Mouse (Mus musculus) T-helper 1 cell (primary cell): ENCODE measurements at regions not wholly inside any gene's neighbourhood (a gene's known extent, or its start where the extent isn't known, plus 50 kb on each side); places are given as distances from the start of the nearest gene placed in this dataset.

Source experiments
- in situ Hi-C: fragments of 300-600 bp; cut with MboI, MseI; formaldehyde crosslinking; loops from one replicate; pipeline ENCODE4 v1.15.1; 2025; ENCODE audit warnings: high pct_unique_total_duplicates

DNA sequence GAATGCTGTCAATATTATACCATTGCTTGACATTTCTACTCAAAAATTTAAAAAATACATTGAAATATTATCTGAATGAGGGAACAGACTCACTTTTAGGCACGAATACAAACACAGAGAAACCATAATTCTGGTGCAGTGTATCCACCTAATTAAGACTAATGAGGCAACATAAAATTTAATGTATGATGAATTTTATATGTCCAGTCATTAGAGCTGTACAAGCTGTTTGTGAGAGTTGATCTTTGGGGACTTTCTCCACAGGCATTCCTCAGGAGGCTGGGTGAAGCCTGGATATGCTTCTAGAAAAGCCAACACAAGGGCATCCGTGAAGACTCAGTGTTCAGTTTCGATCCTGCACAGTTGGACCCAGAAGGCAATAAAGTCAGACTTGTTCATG lies 394.6 kb upstream of the Zeb2 start:
- in situ Hi-C loops: no loop called here

DNA sequence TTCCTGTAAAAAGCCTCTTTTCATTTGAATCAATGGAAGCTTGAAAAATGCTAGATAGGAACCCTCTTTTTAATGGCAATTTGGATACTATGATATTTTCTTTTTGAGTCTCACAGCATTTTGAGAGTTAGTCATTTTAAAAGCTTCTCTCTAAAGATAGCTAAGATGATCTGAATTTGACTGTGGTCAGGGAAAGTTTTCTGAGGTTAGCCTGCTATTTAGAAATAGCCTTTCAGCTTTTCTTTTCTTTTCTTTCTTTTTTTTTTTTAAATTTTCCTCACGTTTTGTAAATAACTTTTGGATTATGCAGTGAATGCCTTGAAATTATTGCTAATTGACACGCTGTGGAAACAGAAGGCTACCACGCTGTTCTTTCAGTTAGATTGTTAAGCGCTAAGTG lies 387.3 kb upstream of the Zeb2 start:
- in situ Hi-C loops: no loop called here

DNA sequence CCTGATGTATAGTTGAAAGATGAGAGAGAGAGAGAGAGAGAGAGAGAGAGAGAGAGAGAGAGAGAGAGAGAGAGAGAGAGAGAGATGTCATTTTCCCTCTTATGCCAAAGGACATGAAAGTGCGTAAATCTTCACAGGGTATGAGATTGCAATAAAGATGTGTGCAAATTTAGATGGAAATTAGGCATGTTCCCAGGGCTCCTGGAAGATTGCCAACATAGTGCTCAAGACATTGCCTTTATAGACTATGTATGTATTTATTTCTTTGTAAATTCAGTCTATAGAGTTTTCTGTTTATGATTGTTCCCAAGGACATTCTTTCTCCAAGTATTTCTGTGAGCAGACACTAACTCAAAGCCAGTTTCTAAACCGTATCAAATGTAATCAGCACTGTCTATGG lies 376.5 kb upstream of the Zeb2 start:
- in situ Hi-C loops: no loop called here

DNA sequence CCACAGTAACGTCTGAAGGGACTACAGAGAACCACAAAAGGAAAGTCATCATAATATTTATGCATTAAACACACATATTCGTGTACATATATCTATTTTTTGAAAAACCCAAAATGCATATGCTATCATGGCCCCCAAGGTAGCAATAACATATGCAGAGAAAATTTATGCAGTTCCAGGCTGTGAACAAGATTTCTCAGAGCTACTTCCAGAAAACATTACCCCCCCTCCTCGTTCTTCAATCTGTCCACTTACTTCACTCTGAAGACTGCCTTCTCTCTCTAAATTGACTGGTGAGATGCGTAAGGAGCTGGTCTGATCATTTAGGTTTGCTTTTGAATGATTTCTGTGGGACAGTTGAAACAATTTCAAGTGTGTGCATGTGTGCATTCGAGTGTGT lies 369.3 kb upstream of the Zeb2 start:
- in situ Hi-C loops: no loop called here

DNA sequence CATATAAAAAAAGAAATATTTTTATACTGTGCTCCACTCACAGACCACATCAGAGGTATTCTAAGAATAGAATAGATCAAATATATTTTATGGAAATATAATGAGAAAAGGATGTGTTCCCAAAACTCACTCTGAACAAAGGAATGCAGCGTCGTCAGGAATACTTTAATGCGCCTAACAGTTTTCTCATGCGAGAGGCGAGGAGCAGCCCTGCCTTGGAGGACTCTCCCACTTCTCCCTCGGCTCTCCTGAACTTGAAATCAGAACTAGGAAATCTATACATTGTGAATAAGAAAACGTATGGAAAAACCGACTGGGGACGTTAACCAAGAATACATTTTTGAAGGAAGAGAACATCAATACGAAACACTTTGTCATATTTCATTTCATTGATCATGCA lies 368.3 kb upstream of the Zeb2 start:
- in situ Hi-C loops: no loop called here

DNA sequence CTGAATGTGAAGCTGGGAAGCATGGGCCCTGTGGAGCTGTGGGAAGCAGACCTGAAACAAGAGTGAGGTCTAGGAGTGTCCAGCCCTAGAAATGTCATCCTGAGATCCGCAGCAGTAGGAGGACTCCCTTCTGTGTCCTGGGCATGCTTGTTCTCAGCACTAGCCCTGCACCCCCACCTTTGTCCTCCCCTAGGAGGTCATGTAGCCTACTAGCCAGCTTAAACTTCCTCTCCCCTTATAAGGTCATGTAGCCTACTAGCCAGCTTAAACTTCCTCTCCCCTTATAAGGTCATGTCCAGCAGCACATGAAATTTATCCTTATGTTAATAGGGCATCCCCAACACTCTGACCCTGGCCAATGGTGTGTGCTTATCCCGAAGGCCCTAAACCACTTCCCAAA lies 363.5 kb upstream of the Zeb2 start:
- in situ Hi-C loops: no loop called here

DNA sequence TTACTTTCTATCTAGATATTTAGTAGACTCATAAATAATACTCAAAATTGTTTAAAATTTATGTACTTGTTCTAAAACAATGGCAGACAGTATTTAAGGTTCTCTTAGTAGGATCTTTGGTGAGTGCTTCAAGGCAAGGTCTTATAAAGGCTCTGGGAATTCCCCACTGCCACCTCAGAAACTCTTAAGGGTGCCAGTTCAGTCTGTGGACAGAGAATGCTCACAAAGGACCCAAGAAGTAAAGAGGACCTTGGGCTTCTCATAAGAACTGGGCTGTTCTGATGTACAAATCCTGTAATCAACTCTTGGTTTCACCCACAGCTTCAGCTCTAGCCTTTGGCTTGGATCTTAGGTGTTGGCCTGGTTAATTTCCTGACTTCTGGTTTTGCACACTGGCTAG lies 358.8 kb upstream of the Zeb2 start:
- in situ Hi-C loops: no loop called here

DNA sequence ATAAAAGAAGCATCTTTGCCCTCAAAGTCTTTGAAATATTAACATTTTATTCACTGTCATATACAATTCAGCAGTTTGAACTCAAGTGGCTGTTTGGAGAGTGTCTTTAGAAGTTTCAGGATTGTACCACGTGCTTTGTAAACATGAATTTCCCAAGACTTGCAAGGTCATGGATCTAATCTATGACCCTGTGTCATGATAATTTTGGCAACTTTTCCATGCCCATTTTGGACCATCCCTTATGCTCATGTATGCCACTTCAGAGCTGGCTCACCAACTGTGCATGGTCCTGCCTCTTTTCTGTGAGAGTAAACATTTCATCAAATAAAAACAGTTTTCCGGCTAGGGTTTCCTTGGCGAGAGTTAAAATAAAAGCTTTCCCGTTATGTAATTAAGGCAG lies 347.1 kb upstream of the Zeb2 start:
- in situ Hi-C loops: no loop called here

DNA sequence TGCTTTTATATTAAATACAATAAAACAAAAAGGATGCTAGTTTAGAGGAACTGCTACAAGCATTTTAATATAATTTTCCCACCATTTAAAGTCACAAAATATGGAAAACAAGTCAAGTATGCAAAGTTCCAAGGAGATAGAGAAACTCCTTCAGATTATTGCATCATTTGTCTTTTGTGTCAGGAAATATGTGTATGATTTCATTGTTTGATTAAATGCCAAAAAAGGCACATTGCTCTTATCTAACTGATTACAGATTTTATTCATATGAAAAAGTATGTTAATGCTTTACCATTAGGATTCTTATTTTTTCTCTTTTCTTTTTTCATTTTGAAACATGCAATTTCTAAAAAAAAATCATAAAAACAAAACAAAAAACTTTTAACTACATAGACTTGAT lies 342.2 kb upstream of the Zeb2 start:
- in situ Hi-C loops: no loop called here

DNA sequence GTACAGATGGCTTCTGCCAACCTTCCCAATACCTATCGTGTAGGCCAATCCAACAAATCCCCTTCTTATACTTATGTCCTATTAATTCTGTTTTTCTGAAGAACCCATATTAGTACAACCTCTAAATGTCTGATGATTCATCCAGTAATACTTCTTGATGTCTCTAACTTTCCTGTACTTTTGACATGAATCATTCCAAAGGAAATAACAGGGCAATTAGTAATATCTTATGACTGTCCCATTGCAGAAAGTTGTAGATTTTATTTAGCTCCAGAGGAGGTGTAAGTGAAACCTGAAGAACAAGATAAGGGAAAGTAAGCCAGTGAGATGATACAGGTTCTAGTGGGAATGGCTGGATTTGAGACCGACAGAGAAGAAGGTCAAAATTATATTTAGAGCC lies 337.6 kb upstream of the Zeb2 start:
- in situ Hi-C loops: no loop called here

DNA sequence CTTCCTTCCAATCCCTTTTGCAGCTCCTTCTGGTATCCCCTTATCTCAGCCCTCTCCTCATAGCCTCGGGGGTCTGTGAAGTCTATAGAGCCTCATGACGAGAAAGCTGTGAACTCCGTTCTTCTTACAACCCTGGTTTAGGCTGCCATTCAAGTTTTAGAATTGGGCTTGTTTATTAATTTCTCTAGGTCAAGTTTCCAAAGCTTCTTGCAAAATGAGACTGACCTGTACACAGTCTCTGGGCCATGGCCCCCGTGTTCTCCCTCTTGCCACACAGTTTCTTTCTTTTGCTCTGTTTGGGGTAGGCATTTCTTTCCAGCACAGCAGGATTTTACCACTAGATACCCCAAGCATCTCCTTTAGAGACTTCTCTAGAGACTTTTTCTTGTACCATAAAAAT lies 322.0 kb upstream of the Zeb2 start:
- in situ Hi-C loops: no loop called here

DNA sequence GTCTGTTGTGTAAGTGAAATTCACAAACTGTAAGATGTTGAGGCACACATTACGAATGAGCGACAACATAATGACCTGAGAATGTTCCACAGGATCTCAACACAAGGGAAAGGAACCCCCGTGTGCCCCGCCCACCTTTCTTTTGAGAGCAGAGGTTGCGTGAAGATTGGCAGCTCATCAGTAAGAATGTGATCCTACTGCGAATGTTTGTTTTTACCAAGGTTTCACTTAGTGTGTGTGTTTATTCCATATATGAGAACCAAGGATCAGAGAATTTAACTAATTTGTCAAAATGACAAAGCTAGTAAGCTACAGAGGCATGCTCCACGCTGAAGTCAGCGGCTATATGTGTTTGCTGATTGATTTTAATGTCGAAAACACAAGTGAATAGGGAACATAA lies 321.5 kb upstream of the Zeb2 start:
- in situ Hi-C loops: no loop called here

DNA sequence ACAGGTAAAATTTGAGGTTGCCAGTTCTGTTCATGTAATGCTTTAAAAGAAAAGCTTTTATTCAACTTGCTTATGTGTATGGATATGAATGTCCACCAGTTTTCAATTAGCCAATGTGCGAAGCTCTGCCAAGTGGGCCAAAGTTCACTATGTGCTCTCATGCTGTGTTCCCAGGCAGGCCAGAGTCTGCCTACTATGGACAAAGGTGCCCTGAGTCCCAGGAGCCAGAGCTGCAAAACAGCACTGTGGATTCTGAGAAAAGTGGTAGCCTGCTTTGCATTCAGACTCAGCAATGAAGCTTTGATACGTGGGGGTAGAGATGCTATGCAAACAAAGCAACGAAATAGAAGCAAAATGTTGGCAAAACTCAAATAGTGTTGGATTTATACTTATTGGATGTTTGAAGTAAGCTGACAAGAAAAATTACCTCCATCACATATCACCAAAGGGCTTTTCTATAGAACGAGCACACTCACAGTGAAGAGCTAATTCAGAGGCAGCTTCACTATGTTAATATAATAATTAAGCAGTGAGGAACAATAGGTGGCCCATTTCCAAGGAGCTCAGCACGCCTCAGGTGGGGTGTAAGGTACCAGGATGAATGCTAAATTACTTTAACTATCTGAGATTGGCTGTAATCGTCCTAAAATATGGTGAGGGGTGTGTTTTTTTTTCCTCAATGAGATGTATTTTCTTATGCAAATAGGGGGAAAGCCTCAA lies 318.2 kb upstream of the Zeb2 start:
- in situ Hi-C loops: no loop called here

DNA sequence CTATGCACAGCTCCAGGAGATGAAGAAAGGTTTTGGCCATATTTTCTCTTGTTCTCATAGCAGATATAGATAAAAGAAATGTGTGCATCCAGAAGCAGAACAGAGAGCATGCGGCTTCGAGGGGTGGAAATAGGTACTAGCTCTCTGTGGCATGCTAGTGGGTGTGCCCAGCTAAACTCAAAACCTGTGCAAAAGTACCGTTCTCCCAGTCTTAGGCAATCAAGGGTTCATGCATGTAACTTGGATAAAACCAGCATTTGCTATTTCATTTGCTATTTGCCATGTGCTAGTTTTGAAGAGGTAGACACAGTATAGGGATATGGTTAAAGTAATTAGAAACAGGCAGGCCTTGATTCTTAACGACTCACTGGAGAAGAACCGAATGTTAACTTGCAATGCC lies 317.6 kb upstream of the Zeb2 start:
- in situ Hi-C loops: no loop called here

DNA sequence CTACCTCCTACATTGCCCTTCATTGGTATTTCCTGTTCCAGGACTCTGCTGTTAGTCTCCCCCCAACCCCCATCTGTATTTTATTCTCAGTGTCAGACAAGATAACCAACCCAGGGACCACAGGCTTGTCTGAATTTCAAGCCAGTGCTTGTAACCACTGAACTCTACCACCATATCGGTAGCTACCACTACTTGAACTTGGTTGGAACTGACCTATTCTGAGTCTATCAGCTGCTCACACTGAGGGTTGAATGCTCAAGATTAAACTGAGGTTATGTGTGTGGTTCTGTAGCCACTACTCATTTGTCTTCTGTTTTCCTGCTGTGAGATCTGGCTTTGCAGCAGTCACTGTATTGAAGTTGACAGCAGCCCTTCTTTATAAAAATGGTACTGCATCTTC lies 317.0 kb upstream of the Zeb2 start:
- in situ Hi-C loops: no loop called here

DNA sequence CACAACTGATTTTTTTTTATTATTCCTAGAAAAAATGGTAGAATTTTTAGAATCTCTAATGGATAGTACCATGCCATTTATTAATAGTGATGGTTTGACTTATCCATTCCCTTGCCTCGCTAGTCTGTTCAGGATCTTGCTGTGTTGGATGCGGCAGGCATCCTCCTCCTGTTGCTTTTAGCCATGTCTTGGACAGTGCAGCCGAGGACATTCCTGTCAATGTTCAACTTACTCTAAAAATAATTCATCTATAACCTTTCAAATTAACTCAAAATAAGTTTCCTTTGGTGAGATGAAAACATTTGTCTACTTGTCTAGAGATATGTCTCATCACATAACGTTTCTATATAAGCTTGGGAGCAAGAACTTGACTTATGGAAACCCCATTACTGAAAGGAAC lies 314.2 kb upstream of the Zeb2 start:
- in situ Hi-C loops: no loop called here

DNA sequence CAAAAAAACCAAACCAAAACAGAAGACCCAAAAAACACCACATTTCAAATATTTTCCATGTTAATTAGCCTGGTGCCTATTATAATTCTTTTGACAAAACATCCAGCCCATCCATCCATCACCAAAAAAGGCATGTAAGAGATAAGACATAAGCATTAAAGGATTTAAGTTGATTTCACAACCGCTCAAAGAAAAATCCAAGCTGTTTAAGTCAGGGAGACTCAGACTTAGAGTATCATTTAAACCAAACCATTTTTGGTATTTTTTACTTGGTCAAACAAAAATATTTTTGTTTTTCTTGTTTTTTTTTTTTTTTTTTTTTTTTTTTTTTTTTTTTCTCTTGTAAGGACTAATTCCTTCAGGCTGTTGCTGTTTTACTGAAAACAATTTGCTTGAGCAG lies 304.6 kb upstream of the Zeb2 start:
- in situ Hi-C loops: no loop called here

DNA sequence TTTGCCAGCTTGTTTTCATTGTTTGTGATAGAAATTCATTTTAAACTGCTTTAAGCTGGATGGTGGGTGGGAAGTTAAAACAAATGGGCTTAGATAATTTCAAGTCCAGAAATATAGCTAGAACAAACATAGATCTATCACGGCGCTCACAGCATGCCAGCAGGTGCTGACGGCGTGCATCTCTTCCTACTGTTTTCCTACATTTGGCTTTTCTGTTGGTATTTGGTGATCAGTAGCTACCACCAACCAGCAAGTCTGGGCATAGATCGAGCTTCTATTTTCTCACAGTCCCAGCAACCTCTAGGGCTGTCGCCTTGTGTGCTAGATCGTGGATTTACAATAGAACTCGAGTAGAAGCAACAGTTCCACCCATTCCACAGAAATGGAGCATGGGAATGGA lies 290.9 kb upstream of the Zeb2 start:
- in situ Hi-C loops: no loop called here

DNA sequence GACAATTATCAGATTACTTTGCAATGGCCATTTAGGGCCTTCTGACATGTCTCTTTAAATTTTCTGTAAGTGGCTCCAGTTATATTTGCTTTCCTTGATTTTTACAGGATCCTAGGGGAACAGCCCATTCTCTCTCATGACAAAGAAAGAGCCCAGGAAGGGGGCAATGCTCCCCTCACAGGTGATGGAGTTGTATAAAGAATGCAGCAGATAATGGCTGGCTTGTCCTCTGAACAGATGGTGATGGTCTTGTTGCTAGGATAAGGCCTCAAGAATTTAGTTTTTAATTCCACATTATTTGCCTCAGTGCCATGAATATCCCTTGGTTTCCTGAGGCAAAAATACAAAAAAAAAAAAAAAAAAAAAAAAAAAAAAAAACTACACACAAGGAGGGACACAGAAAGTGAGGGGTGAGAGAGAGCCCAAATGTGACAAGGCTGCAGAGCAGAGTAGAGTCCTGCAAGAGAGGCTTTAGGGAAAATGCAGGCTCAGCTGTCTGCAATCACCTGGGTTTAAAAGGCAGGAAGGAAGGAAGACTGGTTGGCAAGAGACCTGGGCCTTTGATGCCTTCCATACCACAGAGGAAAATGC lies 272.8 kb upstream of the Zeb2 start:
- in situ Hi-C loops: no loop called here

DNA sequence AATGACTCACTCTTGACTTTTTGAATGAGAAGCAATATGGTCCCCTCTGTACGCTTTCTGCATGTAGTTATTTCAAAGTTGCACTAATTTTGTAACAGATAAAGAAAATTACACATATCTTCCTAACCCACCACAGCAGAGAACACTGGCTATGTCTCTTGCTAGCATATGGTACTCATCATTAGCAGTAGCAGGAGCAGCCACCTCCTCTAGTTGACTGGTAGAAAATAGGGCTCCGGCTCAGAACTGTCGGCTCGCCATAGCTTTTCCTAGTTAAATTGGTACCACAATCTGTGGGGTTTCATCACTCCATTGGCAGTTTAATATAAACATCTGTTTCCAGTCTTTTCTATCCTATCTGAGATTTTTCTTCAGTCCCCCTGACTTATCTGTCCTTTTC lies 254.1 kb upstream of the Zeb2 start:
- in situ Hi-C loops: no loop called here

DNA sequence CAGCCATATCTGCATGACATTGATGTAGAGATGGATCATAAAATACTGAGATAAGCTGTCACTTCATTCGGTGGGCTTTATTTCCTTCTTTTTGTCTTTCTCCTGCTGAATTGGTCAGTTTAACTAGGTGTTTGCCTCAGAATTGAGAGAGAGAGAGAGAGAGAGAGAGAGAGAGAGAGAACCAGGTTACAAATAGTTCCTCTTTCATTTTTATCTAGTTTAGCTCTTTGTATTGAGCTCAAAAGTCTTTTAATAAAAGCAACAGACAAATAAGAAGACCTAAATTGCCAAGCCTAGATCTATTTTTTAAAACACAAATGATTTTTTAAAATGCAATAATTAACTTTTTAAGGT lies 253.4 kb upstream of the Zeb2 start:
- in situ Hi-C loops: no loop called here

DNA sequence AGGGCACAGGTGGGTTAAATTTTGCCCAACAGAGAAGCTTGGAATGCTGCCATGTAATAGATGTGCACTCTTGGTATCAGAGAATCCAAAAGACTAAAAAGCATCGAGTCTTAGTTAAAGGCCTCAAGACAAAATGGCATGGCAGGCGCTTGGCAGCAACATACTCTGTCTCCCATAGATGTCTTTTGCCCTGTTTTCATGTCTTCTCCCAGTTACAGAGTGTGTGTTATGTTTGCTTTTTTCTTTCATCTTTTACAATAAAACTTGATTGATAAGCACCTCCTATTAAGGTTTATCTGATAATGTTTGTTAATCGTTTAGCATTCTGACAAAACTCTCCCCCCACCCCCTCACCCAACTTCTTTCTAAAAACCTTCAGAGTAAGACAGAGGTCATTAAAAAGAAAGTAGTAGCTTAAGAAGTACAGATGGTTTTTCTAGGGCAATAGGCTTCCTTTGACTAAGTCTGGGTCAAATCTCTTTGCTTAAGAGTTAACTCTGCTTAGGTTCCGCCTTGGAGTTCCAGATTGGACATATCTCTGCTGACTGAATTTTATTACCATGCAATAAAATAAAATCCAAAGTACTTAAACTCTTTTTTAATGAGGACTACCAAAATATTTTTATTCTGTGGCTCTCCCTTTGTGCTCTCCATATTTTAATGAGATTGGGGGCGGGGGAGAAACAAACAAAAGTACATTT lies 252.9 kb upstream of the Zeb2 start:
- in situ Hi-C loops: no loop called here

DNA sequence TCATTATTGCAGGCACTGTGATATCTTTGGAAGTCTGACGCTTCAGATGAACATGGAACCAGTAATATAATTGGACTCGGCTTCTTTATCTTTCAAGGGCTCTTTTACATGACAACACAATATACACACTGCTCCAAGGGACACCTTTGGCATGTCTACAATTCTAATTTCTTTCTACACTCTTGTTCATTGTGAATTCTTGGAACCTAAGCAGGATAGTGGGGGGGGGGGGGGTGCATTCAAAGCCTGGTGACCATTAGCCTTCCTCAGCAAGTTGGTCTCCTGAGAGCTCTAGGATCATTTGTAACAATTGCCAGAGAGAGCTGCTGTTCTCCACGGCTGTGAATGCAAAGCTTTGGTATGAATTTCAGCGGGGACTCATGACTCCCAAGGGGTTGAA lies 252.2 kb upstream of the Zeb2 start:
- in situ Hi-C loops: no loop called here
